Mouse (Mus musculus) ovary, postnatal 10 days (tissue): ENCODE data around the gene Ttc9c.
"Not testable (repeated sequence)": the region's sequence is repeated elsewhere in the genome, so short reads cannot be mapped to it uniquely, and the experiment has no call there.

Experiments used
- DNase-seq: peaks from one replicate; pipeline ENCODE4 v3.0.0; 2022; ENCODE audit warnings: low spot score

Gene Ttc9c

GRCm38 (mm10) chr19:8818801-8819595 is at the start of gene Ttc9c:
TSS of gene Ttc9c (minus strand) at chr19:8819333.
- DNase-seq, result peak; percentile 81

GRCm38 (mm10) chr19:8864265-8864664 is 45.1 kb upstream of the Ttc9c start:
- no peak for DNase-seq

- DNase-seq, result no peak
Measured at GRCm38 (mm10) chr19:8859018-8859417, 39.9 kb upstream of the Ttc9c start.

- no peak for DNase-seq
Measured at GRCm38 (mm10) chr19:8857689-8858088, 38.6 kb upstream of the Ttc9c start.

GRCm38 (mm10) chr19:8853117-8853516 is 34.0 kb upstream of the Ttc9c start:
- DNase-seq, result no peak

- no peak for DNase-seq
Measured at GRCm38 (mm10) chr19:8852236-8852928, 33.2 kb upstream of the Ttc9c start.

GRCm38 (mm10) chr19:8851639-8852038 is 32.5 kb upstream of the Ttc9c start:
- no peak for DNase-seq

GRCm38 (mm10) chr19:8850402-8850901 is 31.3 kb upstream of the Ttc9c start, which contains the start of gene Lrrn4cl:
TSS of gene Lrrn4cl (plus strand) at chr19:8850768.
- DNase-seq, result no peak

GRCm38 (mm10) chr19:8848356-8848755 is 29.2 kb upstream of the Ttc9c start:
- DNase-seq, result no peak

GRCm38 (mm10) chr19:8844371-8845129 is 25.4 kb upstream of the Ttc9c start:
- DNase-seq, result peak; percentile 55

GRCm38 (mm10) chr19:8842961-8843360 is 23.8 kb upstream of the Ttc9c start:
- no peak for DNase-seq

- DNase-seq, result no peak
Measured at GRCm38 (mm10) chr19:8841012-8841411, 21.9 kb upstream of the Ttc9c start.

- no peak for DNase-seq
Measured at GRCm38 (mm10) chr19:8839908-8840791, 21.0 kb upstream of the Ttc9c start.

GRCm38 (mm10) chr19:8839103-8839907 is 20.2 kb upstream of the Ttc9c start, which contains the start of gene Gng3:
TSS of gene Gng3 (minus strand) at chr19:8839194.
- no peak for DNase-seq

- DNase-seq, result no peak
Measured at GRCm38 (mm10) chr19:8838041-8838730, 19.1 kb upstream of the Ttc9c start.

- peak; percentile 69 for DNase-seq
Measured at GRCm38 (mm10) chr19:8837251-8837791, 18.2 kb upstream of the Ttc9c start, which contains the start of gene Bscl2. TSS of gene Bscl2 (plus strand) at chr19:8837467.

GRCm38 (mm10) chr19:8836327-8836726 is 17.2 kb upstream of the Ttc9c start:
- not testable (repeated sequence) for DNase-seq

- DNase-seq, result no peak
Measured at GRCm38 (mm10) chr19:8832971-8833370, 13.8 kb upstream of the Ttc9c start.

GRCm38 (mm10) chr19:8831262-8831661 is 12.1 kb upstream of the Ttc9c start:
- no peak for DNase-seq
